Mouse (Mus musculus): ENCODE measurements at regions not wholly inside any gene's neighbourhood (a gene's known extent, or its start where the extent isn't known, plus 50 kb on each side); places are given as distances from the start of the nearest gene placed in this dataset.

DNA sequence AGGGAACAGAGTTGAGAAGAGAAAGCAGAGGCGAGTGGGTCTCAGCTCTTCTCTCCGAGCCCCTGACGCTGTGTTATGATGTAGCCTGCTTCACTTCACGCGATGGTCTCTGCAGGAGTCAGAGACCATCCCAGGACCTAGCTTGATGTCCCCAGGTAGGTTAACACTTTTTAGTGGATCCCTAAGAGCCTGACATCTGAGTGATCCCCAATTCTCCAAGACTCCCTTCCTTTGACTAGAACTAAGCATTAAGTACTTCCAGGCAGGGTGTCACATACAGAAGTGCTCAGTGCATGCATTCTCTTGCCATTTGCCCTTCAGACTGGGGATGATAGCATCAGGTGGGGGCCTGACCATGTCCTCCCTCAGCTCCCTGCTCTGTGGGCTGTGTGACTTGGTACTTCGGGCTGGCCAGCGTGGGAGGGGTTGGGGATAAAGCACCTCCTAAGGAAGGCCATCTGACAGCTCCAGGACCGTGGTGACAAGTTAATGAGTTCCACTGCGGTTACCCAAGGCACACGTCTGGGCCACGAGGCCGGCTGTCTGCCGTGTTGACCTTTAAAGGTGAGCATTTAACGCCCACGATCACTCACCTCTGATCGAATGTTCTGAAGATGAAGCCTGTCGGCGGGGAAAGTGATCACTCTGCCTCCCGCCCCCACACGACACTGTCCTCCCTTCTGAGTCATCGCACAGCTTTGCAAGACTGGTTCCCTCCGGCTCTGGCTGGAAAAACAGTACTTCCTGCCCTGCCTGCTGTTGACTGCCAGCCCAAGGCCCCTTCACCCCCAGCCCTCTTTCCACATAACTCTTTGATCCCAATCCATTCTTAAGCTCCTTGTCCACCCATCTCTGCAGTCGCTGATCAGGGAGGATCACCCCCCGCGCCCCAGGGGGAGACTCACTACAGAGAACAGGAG lies 65.8 kb upstream of the Ppp2r5c start:
- TF ChIP-seq ZC3H11A (IDR thresholded peaks at IDR 0.05; ENCODE audit: borderline replicate concordance, low read depth, low read length) (no peak), CHD2 (IDR thresholded peaks at IDR 0.05; ENCODE audit: low read depth, low read length) (no peak), MAFK (IDR thresholded peaks at IDR 0.05; ENCODE audit: insufficient read depth, low read depth, low read length) (no peak), ZNF384 (IDR thresholded peaks at IDR 0.05; ENCODE audit: low read depth, low read length) (no peak), HCFC1 (IDR thresholded peaks at IDR 0.05; ENCODE audit: borderline replicate concordance, insufficient read depth, low read length) (no peak)
